Mouse (Mus musculus) heart, postnatal 0 days (tissue): ENCODE results near the gene Uba5.

Experiments
- CTCF ChIP-seq: IDR thresholded peaks from 2 replicates; pipeline ENCODE4 v1.5.1; 2016; ENCODE audit warnings: antibody characterized with exemption, control low read depth, low read depth
- EP300 ChIP-seq: IDR thresholded peaks from 2 replicates; pipeline ENCODE4 v1.6.1; 2016; ENCODE audit warnings: antibody characterized with exemption, low read depth

DNA sequence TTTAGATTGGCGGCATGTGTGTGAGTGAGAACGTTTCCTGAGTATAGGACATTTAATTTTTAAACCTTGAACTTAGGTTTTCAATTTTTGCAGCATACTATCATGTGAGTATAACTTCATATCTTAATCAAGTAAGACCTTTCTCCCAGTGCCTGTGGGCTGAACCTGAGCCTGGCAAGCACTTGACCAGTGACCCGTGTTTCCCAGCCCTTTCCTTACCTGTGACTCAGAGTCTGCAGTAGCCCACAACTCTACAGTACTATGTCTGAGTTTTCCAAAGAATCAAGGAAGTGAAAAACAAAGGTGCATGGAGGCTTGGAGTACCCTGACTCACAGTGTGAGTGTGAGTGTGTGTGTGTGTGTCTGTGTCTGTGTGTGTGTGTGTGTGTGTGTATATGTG is 17.1 kb upstream of the Uba5 start:
- TF ChIP-seq CTCF (no peak), EP300 (no peak)
